Mouse (Mus musculus) intestine, embryonic 16.5 days (tissue): ENCODE measurements at regions not wholly inside any gene's neighbourhood (a gene's known extent, or its start where the extent isn't known, plus 50 kb on each side); places are given as distances from the start of the nearest gene placed in this dataset.

ENCODE experiments used
- ATAC-seq: fragments of 200-750 bp; cut with Nextera tagmentation; 2 replicates; pipeline ENCODE4 v1.8.0; 2017; ENCODE audit warnings: moderate TSS enrichment, moderate library complexity
- H3K27ac ChIP-seq: fragments of 300-500 bp; sonication (generic); 2 replicates; pipeline ENCODE4 v1.5.1; 2014; ENCODE audit warnings: mild to moderate bottlenecking, low read length
- H3K27me3 ChIP-seq: fragments of 300-500 bp; sonication (generic); replicated peaks from 2 replicates; pipeline ENCODE4 v1.6.1; 2014; ENCODE audit warnings: low read length, control low read depth, mixed read lengths; ENCODE audit not compliant: control insufficient read depth, insufficient read depth
- H3K36me3 ChIP-seq: fragments of 300-500 bp; sonication (generic); 2 replicates; pipeline ENCODE4 v1.6.1; 2014; ENCODE audit warnings: low read length, control low read depth; ENCODE audit not compliant: control insufficient read depth, insufficient read depth
- H3K4me1 ChIP-seq: fragments of 300-500 bp; sonication (generic); 2 replicates; pipeline ENCODE4 v1.6.1; 2014; ENCODE audit warnings: low read length, control low read depth, mixed read lengths; ENCODE audit not compliant: control insufficient read depth, insufficient read depth
- H3K4me2 ChIP-seq: fragments of 300-500 bp; sonication (generic); 2 replicates; pipeline ENCODE4 v1.6.1; 2014; ENCODE audit warnings: low read depth, low read length, control low read depth
- H3K4me3 ChIP-seq: fragments of 300-500 bp; sonication (generic); 2 replicates; pipeline ENCODE4 v1.5.1; 2014; ENCODE audit warnings: mild to moderate bottlenecking, low read length
- H3K9ac ChIP-seq: fragments of 300-500 bp; sonication (generic); 2 replicates; pipeline ENCODE4 v1.6.1; 2014; ENCODE audit warnings: low read depth, low read length
- H3K9me3 ChIP-seq: fragments of 300-500 bp; sonication (generic); 2 replicates; pipeline ENCODE4 v1.6.1; 2016; ENCODE audit warnings: low read length, control low read depth; ENCODE audit not compliant: control insufficient read depth
- WGBS: fragments of 180-500 bp; shearing (Covaris S2); extraction: QIAGEN DNeasy Blood & Tissue Kit; methylation state at CpG from one replicate; pipeline ENCODE4 v1.1.7; 2014; 5-methylcytosine and 5-hydroxymethylcytosine counted together

DNA sequence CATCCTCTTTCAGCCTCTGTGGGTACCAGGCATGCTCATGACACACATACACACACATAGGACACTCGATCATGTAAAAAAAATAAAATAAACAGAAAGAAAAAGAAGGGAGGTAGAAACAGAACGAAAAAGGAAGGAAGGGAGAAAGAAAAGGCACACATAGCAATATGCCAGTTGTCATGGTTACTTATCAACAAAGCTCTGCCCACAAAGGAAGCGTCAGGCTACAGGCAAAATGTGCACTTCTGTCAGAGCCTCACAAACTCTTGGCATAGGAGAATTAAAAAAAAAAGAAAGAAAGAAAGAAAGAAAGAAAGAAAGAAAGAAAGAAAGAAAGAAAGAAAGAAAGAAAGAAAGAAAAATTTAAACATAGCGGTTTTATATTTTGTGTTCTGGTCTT lies 56.9 kb upstream of the Sox2 start:
- no peak overlapping the region for H3K4me2 ChIP-seq
- H3K9me3 ChIP-seq = no peaks in the 10 kb centered on the region
- no peaks in the 10 kb centered on the region for H3K27me3 ChIP-seq
- no peaks in the 10 kb centered on the region for H3K4me1 ChIP-seq
- no peaks in the 10 kb centered on the region for H3K36me3 ChIP-seq
- WGBS = 60% methylated on average over 4 of the region's 4 CpGs
- H3K9ac ChIP-seq = no peak overlapping the region
- no peak overlapping the region for H3K4me3 ChIP-seq
- no peak overlapping the region for H3K27ac ChIP-seq
- ATAC-seq = no peak

DNA sequence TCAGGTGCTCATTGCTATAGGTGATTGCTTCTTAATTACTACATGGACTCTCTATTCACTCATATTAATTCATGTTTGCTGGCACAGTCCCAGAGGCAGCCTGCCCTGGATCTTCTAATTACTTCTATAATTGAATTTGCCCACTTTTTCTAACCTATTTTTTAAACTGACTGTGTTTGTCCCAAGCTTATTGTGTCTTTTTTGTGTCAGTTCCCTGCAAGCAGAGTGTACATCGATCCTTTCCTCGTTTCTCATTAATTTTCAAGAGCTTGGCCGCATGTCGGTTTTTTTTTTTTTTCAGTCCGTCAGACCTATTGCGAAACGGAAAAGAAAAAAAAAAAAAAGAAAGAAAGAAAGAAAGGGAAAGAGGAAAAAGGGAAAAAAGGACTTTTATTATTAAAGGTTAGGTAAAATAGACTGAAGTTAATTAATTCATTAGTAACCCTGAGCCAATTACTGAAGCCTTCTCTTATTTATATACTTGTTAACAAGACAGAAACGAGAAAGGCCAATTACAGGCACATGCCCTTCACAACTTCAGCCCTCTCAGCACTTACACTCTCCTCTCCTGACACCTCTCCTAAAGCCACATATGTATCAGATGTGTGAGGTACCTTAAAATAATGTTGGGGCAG lies 72.2 kb upstream of the Sox2 start:
- 65% methylated on average over 8 of the region's 8 CpGs for WGBS
- Histone ChIP-seq H3K4me1 (no peaks in the 10 kb centered on the region), H3K4me3 (no peak overlapping the region), H3K9me3 (no peaks in the 10 kb centered on the region), H3K9ac (no peak overlapping the region), H3K27me3 (no peaks in the 10 kb centered on the region), H3K36me3 (no peaks in the 10 kb centered on the region), H3K27ac (no peak overlapping the region), H3K4me2 (no peak overlapping the region)
- no peak for ATAC-seq

DNA sequence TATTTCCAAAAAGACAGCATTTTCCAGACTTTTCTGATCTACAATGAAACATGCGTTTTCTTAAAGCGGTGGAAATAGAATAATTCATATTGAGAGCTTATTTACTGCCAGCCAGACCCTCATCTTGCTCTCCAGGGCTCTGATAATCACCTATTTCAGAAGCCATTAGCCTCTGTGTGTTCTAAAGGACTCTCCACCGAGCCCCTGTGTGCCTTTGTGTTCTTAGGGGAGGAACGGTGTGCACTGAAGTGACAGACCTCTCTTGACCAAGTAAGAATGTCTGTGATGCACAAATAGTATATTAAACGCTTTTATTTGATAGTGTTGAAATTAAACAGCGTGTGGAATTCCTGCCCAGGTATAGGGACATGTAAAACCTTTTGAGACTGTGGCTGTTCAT lies 73.1 kb upstream of the Sox2 start:
- Histone ChIP-seq H3K9ac (no peak overlapping the region), H3K4me2 (no peak overlapping the region), H3K9me3 (no peaks in the 10 kb centered on the region), H3K36me3 (no peaks in the 10 kb centered on the region), H3K27ac (no peak overlapping the region), H3K4me3 (no peak overlapping the region), H3K4me1 (no peaks in the 10 kb centered on the region), H3K27me3 (no peaks in the 10 kb centered on the region)
- no peak for ATAC-seq
- 77% methylated on average over 6 of the region's 6 CpGs for WGBS

DNA sequence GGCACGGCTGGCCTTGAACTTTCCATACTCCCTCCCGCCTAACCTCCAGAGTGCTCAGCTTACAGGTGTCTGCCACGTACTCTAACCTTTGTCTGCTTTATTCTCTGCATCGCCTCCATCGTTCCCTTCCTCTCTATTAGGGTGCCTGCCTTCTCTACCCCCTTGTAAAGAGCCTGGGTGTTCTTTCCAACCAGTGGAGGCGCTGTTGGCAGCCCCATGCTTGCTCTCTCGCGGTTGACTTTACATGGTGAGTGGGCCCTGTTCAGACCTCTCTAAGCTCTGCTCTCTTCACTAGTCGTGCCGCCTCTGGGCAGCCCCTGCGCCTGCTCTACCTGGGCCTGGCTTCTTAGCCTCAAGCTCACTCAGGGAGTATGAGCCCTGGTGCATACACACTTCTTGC lies 74.0 kb upstream of the Sox2 start:
- Histone ChIP-seq H3K4me2 (no peak overlapping the region), H3K9ac (no peak overlapping the region), H3K4me3 (no peak overlapping the region), H3K9me3 (no peaks in the 10 kb centered on the region), H3K36me3 (no peaks in the 10 kb centered on the region), H3K27ac (no peak overlapping the region), H3K4me1 (no peaks in the 10 kb centered on the region), H3K27me3 (no peaks in the 10 kb centered on the region)
- WGBS = 41% methylated on average over 11 of the region's 11 CpGs
- ATAC-seq = no peak

DNA sequence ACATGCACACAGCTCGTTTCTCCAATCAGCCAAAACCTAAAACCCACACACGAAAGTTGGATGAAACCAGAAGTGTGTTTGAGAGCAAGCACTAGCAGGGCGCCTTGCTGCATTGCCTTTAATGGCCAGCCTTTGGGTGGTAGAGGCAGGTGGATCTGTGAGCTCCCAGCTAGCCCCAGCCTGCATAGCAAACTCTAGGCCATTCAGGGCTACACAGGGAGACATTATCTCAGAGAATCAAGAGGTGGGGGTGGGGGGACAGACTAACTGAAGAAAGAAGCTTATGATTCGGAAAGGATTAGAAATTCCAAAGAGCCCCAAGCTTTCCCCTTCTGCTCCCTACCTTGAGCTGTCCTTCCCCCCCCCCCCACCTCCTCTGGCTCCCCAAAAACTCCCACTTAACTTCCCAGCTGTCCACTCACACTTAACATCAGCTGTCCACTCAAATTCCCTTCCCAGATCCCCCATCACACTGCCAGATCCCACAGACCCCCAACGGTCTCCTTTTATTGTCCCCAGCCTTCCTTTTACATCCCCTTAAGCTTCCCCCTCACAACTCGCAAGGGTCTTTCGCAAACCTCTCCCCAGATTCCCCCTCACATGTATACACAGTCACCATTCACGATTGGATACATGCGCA lies 75.4 kb upstream of the Sox2 start:
- no peaks in the 10 kb centered on the region for H3K4me1 ChIP-seq
- no peaks in the 10 kb centered on the region for H3K36me3 ChIP-seq
- no peak overlapping the region for H3K4me2 ChIP-seq
- H3K27ac ChIP-seq = no peak overlapping the region
- H3K4me3 ChIP-seq = no peak overlapping the region
- H3K9me3 ChIP-seq = no peaks in the 10 kb centered on the region
- no peak for ATAC-seq
- no peaks in the 10 kb centered on the region for H3K27me3 ChIP-seq
- 74% methylated on average over 9 of the region's 9 CpGs for WGBS
- H3K9ac ChIP-seq = no peak overlapping the region

DNA sequence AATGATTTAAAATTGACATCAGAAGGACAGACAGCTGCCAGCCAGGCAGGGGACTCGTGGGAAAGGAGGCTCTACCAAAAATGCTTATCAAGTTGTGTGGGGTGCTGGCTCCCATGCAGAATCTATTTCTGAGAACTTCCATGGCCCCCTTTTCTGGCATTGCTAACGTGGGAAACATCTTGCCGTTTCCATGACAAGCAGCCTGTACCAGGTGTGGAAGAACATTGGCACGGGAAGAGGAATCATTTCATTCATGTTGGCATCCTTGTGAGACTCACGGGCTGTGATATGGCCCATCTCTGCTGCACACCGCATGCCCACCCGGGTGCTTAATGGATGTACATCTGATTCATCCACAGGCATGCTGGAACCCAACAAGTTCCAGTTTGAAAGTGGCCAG lies 76.9 kb upstream of the Sox2 start:
- Histone ChIP-seq H3K4me3 (no peak overlapping the region), H3K27ac (no peak overlapping the region), H3K4me2 (no peak overlapping the region), H3K9ac (no peak overlapping the region), H3K9me3 (no peaks in the 10 kb centered on the region), H3K36me3 (no peaks in the 10 kb centered on the region), H3K27me3 (no peaks in the 10 kb centered on the region), H3K4me1 (no peaks in the 10 kb centered on the region)
- 81% methylated on average over 7 of the region's 7 CpGs for WGBS
- ATAC-seq = no peak

DNA sequence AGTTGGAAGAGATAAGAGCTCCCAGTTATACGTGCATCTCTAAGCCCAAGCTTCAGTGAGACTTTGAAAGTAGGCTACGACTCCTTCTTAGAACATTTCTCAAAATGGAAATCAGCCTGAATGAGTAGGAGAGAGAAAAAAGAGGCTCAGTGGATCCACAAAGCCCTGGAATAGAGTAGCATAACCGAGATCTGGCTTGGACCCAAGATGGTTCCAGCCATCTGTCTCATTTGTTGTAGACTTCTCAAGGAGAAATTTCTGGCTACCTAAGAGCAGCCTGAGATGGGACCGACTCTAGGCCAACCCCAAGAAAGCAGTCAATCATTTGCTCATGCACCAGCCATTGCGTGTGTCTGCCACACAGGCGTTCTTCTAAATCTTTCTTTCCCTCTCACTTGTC lies 78.1 kb upstream of the Sox2 start:
- Histone ChIP-seq H3K9me3 (no peaks in the 10 kb centered on the region), H3K27ac (no peak overlapping the region), H3K4me2 (no peak overlapping the region), H3K4me3 (no peak overlapping the region), H3K27me3 (no peaks in the 10 kb centered on the region), H3K9ac (no peak overlapping the region), H3K4me1 (no peaks in the 10 kb centered on the region), H3K36me3 (no peaks in the 10 kb centered on the region)
- WGBS = 77% methylated on average over 6 of the region's 6 CpGs
- no peak for ATAC-seq

DNA sequence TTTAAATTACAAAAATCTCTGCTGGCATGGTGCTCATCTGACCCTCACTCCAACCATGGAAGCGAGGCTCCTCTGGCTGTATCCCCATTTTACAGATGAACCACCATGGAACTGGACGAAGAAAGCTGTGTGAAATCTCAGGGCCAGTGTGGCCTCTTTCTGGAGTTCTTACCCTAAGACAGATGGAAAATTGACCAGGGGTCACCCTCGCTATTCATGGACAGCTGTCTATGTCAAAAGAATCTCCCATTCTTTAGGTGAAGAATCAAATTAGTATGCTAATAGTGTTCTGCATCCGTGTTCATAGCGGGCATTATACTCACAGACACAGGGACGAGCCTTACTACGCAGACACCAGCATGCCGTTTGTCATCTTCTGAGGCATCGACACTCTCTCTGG lies 78.6 kb upstream of the Sox2 start:
- H3K27me3 ChIP-seq = no peaks in the 10 kb centered on the region
- no peaks in the 10 kb centered on the region for H3K9me3 ChIP-seq
- H3K27ac ChIP-seq = no peak overlapping the region
- no peaks in the 10 kb centered on the region for H3K36me3 ChIP-seq
- no peak for ATAC-seq
- H3K4me1 ChIP-seq = no peaks in the 10 kb centered on the region
- 83% methylated on average over 9 of the region's 9 CpGs for WGBS
- no peak overlapping the region for H3K9ac ChIP-seq
- no peak overlapping the region for H3K4me3 ChIP-seq
- no peak overlapping the region for H3K4me2 ChIP-seq

DNA sequence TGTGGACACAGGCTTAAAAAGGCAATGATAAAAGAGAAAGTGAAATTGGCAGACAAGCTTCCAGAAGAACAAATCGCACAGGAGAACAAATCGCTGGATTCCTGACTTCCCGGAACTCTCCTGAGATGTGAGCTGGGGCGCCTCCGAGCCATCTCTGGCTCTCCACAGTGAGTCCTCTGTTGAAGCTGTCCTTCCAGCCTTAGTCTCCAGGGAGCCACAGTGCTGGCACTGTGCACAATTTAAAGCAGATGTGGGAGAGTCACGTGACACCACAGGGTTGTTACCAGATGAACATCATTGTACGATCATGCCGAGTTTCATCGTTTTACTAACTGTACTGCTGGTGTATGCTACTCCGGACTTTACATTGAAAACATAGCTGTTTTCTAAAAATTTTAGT lies 80.2 kb upstream of the Sox2 start:
- H3K27me3 ChIP-seq = no peaks in the 10 kb centered on the region
- no peaks in the 10 kb centered on the region for H3K9me3 ChIP-seq
- no peak overlapping the region for H3K4me2 ChIP-seq
- WGBS = 83% methylated on average over 10 of the region's 10 CpGs
- no peak overlapping the region for H3K9ac ChIP-seq
- no peak overlapping the region for H3K27ac ChIP-seq
- no peak for ATAC-seq
- no peaks in the 10 kb centered on the region for H3K36me3 ChIP-seq
- H3K4me3 ChIP-seq = no peak overlapping the region
- no peaks in the 10 kb centered on the region for H3K4me1 ChIP-seq

DNA sequence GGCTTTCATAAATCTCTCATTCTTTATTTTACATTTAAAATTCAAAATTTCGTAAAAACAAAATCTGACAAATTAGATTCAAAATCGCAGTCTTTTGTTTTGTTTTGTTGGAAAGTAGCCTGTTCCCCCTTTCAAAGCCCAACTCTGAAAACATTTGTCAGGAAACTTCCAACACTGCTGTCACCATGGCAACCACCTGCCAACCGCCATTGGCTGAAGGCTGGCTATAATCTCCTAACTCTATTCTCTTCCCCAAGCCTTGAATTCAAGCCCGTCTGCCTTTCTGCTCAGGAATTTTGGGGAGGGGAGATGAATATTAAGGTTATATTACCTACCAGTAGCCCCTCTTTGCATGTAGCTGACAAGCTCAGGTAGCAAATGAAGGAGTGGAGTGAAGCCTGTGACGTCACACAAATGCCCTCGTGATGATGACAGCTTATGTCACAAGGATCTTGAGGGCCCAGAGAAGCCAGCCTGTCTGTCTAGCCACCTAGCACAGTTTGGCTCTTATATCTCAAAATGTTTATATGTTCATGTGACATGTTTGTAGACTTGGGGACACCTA lies 82.0 kb upstream of the Sox2 start:
- no peaks in the 10 kb centered on the region for H3K4me1 ChIP-seq
- WGBS = 66% methylated on average over 6 of the region's 6 CpGs
- H3K27ac ChIP-seq = no peak overlapping the region
- no peaks in the 10 kb centered on the region for H3K9me3 ChIP-seq
- H3K4me3 ChIP-seq = no peak overlapping the region
- H3K27me3 ChIP-seq = no peaks in the 10 kb centered on the region
- no peaks in the 10 kb centered on the region for H3K36me3 ChIP-seq
- no peak for ATAC-seq
- no peak overlapping the region for H3K9ac ChIP-seq
- no peak overlapping the region for H3K4me2 ChIP-seq
